Mouse (Mus musculus): ENCODE measurements around the gene Cep57l1.
A peak's percentile ranks its signal among the peaks of the same experiment; 100 is the strongest.

Cep57l1 gene

GRCm38 (mm10) chr10:41816516-41816915 lies 6.8 kb upstream of the Cep57l1 start:
- DNase-seq (ENCODE audit: low spot score) = no peak

GRCm38 (mm10) chr10:41814305-41814853 lies 4.7 kb upstream of the Cep57l1 start:
- no peak for DNase-seq (ENCODE audit: low spot score)

GRCm38 (mm10) chr10:41812566-41812965 lies 2.9 kb upstream of the Cep57l1 start:
- no peak for DNase-seq (ENCODE audit: low spot score)

DNA sequence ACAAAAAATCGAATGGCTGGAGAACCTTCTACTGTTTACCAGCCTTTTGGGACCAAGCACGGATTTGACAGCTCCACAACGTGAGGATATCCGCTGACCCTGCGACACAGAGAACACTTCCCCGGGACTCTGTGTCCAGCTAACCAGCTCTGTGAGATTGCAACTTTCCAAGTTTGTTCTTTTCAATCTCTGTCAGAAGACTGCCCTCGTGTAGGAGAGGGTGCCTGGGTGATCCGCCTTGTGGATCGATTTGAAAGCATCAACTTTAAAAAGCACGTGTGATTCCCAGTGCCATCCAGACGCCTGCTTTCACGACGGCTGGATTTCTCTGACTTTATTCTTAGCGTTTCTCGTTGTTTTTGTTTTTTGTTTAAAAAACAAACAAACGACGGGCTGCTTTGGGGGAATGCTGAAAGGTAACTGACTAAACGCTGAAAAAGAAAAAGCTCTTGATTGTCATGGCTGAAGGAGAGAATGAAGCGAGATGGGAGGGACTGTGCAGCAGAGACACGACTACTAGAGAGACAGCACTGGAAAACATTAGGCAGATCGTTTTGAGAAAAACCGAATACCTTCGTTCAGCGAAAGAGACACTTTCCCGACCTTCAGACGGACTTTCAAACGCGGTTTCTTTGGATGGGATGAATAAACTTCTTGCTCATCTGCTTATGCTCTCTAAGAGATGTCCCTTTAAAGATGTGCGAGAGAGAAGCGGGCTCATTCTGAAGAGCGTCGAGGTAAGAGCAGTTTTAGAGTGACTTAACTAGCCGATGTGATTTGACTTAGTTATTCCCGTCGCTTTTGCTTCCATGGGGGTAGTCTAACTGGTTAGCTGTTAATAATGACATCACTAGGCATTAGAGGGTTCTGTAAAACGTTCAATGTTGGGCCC lies 1.1 kb upstream of the Cep57l1 start:
- no peak for DNase-seq (ENCODE audit: low spot score)

GRCm38 (mm10) chr10:41809080-41809770 lies 446 bp downstream of the Cep57l1 start:
- peak; percentile 92 for DNase-seq (ENCODE audit: low spot score)

- no peak for DNase-seq (ENCODE audit: low spot score)
Measured at GRCm38 (mm10) chr10:41805729-41806355, 3.8 kb downstream of the Cep57l1 start.

- no peak for DNase-seq (ENCODE audit: low spot score)
Measured at GRCm38 (mm10) chr10:41804711-41805110, 5.0 kb downstream of the Cep57l1 start.

DNA sequence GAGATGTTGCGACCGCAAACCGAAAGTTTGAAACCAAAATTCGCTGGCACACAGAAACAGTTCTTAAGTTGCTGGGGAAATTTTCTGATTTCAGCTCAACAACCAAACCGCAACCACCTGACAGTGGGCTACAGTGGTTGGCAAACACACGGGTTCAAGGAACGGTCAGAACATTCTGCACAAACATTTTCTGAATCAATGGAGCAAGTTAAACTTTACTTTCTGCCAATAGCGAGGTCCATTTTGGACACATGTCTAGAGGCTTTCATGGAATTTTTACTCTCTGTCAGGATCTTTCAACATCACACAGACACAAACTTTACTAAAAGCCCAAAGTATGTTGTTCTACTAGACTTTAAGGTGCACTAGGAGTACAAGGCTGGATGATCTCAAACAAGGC lies 6.2 kb downstream of the Cep57l1 start:
- DNase-seq (ENCODE audit: low spot score) = no peak

DNA sequence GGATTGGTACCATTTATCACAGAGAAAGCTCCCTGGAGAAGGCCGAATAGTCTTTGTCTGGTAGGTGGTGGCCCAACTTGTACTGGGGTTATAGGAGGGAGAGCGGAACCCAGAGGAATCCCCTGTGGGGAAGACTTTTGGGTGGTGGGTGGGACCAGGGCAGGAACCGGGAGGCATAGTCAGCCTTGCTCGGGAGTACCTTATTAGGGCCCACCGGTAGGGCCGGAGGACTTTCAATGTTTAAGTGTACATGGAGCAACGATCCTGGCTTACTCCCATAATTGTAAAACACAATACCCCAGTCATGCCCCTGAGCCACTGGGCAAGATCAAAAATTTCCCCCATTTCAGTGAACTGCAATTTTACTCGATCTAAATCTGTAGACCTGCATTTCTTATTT lies 12.4 kb downstream of the Cep57l1 start:
- no peak for DNase-seq (ENCODE audit: low spot score)

- DNase-seq (ENCODE audit: low spot score) = no peak
Measured at GRCm38 (mm10) chr10:41792375-41792774, 17.3 kb downstream of the Cep57l1 start.

- no peak for DNase-seq (ENCODE audit: low spot score)
Measured at GRCm38 (mm10) chr10:41767254-41767653, 42.4 kb downstream of the Cep57l1 start.

- no peak for DNase-seq (ENCODE audit: low spot score)
Measured at GRCm38 (mm10) chr10:41766280-41766679, 43.4 kb downstream of the Cep57l1 start.

- DNase-seq (ENCODE audit: low spot score) = no peak
Measured at GRCm38 (mm10) chr10:41765586-41765985, 44.1 kb downstream of the Cep57l1 start.

- no peak for DNase-seq (ENCODE audit: low spot score)
Measured at GRCm38 (mm10) chr10:41763741-41764385, 45.8 kb downstream of the Cep57l1 start.

GRCm38 (mm10) chr10:41760866-41761265 lies 48.8 kb downstream of the Cep57l1 start:
- DNase-seq (ENCODE audit: low spot score) = no peak

GRCm38 (mm10) chr10:41758041-41758440 lies 51.6 kb downstream of the Cep57l1 start:
- no peak for DNase-seq (ENCODE audit: low spot score)

DNA sequence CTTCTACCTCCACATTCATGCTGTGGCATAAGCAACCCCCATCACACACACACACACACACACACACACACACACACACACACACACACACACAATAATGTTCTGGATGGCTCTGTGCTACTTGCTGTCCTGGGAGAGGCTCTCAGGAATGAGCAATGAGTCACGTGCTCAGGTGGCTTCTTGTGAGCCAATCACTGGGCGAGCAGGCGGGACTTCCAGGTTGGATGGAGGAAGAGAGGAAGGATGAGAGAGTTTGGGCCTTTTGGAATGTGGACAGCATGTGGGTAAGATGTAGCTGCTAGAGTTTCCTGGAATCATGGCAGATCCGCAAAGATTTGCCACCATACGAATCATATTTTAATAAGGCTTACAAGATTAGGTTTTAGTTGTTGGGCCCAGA lies 52.4 kb downstream of the Cep57l1 start:
- DNase-seq (ENCODE audit: low spot score) = no peak

- no peak for DNase-seq (ENCODE audit: low spot score)
Measured at GRCm38 (mm10) chr10:41751867-41752480, 57.7 kb downstream of the Cep57l1 start.

DNA sequence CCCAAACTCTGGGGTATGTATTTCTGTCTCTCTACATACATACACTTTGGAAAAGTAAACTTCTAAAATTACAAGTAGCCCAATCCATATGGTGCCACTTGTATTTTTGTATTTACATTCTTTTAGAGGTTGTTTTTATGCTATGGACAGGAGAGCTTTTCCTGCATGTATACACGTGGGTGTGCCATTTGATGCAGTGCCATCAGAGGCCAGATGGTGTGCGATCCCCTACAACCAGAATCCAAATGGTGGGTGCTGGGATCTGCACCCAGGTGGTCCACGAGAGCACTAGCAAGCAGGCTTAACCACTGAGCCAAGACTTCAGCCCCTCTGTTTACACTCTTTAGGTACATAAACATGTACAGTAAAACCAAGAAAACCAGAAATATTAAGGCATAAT lies 60.4 kb downstream of the Cep57l1 start:
- DNase-seq (ENCODE audit: low spot score) = no peak

DNA sequence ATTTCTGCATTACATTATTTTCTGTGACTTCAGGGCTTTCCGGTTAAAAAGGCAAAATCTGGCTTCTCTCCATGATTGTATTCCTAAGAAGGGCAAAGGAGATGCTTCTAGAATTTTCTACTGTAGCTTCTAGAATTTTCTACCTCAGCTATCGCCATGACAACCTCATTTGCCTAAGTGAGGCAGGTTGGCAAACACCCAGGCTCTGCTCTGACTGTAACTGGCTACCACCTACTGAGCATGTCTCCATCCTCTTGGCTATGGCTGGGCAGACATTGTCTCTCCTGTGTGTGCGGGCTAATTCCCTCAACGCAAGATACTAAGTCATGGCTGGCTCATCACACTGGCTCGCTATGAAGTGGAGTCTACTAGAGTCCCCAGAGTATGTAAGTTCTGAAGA lies 63.1 kb downstream of the Cep57l1 start:
- peak; percentile 65 for DNase-seq (ENCODE audit: low spot score)

GRCm38 (mm10) chr10:41744006-41744405 lies 65.7 kb downstream of the Cep57l1 start:
- no peak for DNase-seq (ENCODE audit: low spot score)

DNA sequence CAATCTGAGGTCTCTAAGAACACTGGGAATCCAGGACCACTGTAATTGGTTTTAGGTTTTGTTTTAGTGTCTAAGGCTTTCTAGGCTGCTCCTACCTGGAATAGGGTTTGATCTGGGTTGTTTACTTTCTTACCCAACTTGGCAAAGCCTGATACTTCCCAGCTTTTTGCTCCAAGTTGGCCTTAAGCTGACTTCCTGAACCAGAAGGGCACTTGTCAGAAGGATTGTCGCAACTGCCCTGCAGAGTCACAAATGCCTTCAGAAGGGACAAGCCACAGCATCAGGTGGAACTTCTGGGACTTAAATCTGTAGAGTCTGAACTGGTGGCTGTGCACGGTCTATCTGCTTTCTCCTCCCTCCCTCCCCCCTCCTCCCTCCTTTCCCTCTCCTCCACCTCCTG lies 69.5 kb downstream of the Cep57l1 start:
- DNase-seq (ENCODE audit: low spot score) = no peak

Data from layer of hippocampus, adult 11-12 months (tissue).